Mouse (Mus musculus) forebrain, embryonic 11.5 days (tissue): ENCODE results near the gene Rcor2. TPM values are rescaled to one million over a fixed set of nuclear protein-coding genes. Genes with fewer than 3 reads are reported as not detected.
A peak's percentile ranks its signal among the peaks of the same experiment; 100 is the strongest.

Experiments used
- ATAC-seq: fragments of 200-750 bp; cut with Nextera tagmentation; replicated peaks from 2 replicates; pipeline ENCODE4 v1.8.0; 2017; ENCODE audit warnings: moderate TSS enrichment; ENCODE audit not compliant: low FRiP score
- DNase-seq: peaks from one replicate; pipeline ENCODE4 v3.0.0-alpha.2; 2017; ENCODE audit warnings: low spot score
- H3K27ac ChIP-seq: fragments of 300-500 bp; sonication (generic); 2 replicates; pipeline ENCODE4 v1.5.1; 2014; ENCODE audit warnings: low read depth, low read length
- H3K27me3 ChIP-seq: fragments of 300-500 bp; sonication (generic); 2 replicates; pipeline ENCODE4 v1.6.1; 2014; ENCODE audit warnings: mild to moderate bottlenecking, low read length, mixed read lengths; ENCODE audit not compliant: control insufficient read depth, insufficient read depth
- H3K36me3 ChIP-seq: fragments of 300-500 bp; sonication (generic); 2 replicates; pipeline ENCODE4 v1.6.1; 2014; ENCODE audit warnings: mild to moderate bottlenecking, low read length, moderate library complexity, mixed read lengths; ENCODE audit not compliant: control insufficient read depth, insufficient read depth
- H3K4me1 ChIP-seq: fragments of 300-500 bp; sonication (generic); replicated peaks from 2 replicates; pipeline ENCODE4 v1.6.1; 2014; ENCODE audit warnings: low read length, mixed read lengths; ENCODE audit not compliant: control insufficient read depth, insufficient read depth
- H3K4me2 ChIP-seq: fragments of 300-500 bp; sonication (generic); 2 replicates; pipeline ENCODE4 v1.6.1; 2014; ENCODE audit warnings: low read depth, mild to moderate bottlenecking, low read length, moderate library complexity, mixed read lengths; ENCODE audit not compliant: severe bottlenecking
- H3K4me3 ChIP-seq: fragments of 300-500 bp; sonication (generic); 2 replicates; pipeline ENCODE4 v1.5.1; 2014; ENCODE audit warnings: low read depth, low read length
- H3K9ac ChIP-seq: fragments of 300-500 bp; sonication (generic); 2 replicates; pipeline ENCODE4 v1.6.1; 2014; ENCODE audit warnings: low read length
- H3K9me3 ChIP-seq: fragments of 300-500 bp; sonication (generic); 2 replicates; pipeline ENCODE4 v1.6.1; 2016; ENCODE audit warnings: low read length, mixed read lengths; ENCODE audit not compliant: control insufficient read depth
- WGBS: fragments of 180-500 bp; shearing (Covaris S2); extraction: QIAGEN DNeasy Blood & Tissue Kit; methylation state at CpG from one replicate; pipeline ENCODE4 v1.1.7; 2014; 5-methylcytosine and 5-hydroxymethylcytosine counted together
- polyA plus RNA-seq: library from polyadenylated mRNA; unstranded; fragments of >200 nt; fragmentation: Nextera tagmentation; extraction: Ambion mirVana; gene quantifications from 2 replicates; pipeline ENCODE4 v1.2.1, GENCODE M21; 2014

The Rcor2 gene
- polyA plus RNA-seq, 1 experiment from 2014 or later, result 62.8 TPM

- peaks cover 3% of the 10 kb centered on the region; the same call in 1 of the 2 replicates for H3K9me3 ChIP-seq
- no peak overlapping the region for H3K27ac ChIP-seq
- no peaks in the 10 kb centered on the region for H3K4me1 ChIP-seq
- no peak overlapping the region for H3K4me2 ChIP-seq
- H3K36me3 ChIP-seq, result no peaks in the 10 kb centered on the region
- no peak overlapping the region for H3K9ac ChIP-seq
- 82% methylated on average over 5 of the region's 5 CpGs for WGBS
- no peaks in the 10 kb centered on the region for H3K27me3 ChIP-seq
- DNase-seq (no peak), ATAC-seq (no peak)
- no peak overlapping the region for H3K4me3 ChIP-seq
Measured at GRCm38 (mm10) chr19:7257881-7258280, 9.2 kb upstream of the Rcor2 start.

DNA sequence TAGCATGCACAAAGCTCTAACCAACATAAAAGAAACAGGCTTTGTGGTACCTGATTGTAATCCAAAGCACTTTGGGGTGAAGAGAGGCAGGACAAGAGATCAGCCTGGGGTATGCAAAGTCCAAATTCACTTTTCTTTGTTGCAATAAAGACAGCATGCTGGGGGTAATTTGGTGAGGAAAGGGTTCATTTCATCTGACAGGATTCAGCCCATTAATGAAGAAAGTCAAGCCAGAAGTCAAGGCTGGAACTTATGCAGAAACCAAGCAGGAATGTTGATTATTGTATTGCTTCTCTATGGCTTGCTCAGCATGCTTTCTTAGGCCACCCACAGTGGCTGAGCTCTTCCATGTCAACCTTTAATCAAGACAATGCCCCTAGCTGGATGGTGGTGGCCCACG is 5.6 kb upstream of the Rcor2 start:
- no peak for DNase-seq
- Histone ChIP-seq H3K9me3 (peaks cover 3% of the 10 kb centered on the region; the same call in 1 of the 2 replicates), H3K4me3 (no peak overlapping the region), H3K9ac (no peak overlapping the region), H3K4me2 (no peak overlapping the region), H3K4me1 (peaks cover 26% of the 10 kb centered on the region), H3K27me3 (no peaks in the 10 kb centered on the region), H3K27ac (no peak overlapping the region), H3K36me3 (no peaks in the 10 kb centered on the region)
- no peak for ATAC-seq
- WGBS, result 88% methylated on average over 1 of the region's 1 CpGs

DNA sequence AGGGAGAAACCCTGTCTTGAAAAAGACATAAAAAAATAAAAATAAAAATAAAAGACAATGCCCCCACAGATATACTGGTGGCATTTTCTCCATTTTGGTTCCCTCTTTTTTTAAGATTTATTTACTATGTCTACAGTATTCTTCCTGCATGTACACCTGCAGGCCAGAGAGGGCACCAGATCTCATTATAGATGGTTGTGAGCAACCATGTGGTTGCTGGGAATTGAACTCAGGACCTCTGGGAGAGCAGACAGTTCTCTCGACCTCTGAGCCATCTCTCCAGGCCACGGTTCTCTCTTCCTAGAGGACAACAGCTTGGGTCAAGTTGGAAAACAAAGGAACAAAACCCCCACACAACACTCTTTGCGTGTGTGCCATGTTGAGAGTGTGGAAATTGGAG is 5.2 kb upstream of the Rcor2 start:
- peaks cover 31% of the 10 kb centered on the region for H3K4me1 ChIP-seq
- 94% methylated on average over 3 of the region's 3 CpGs for WGBS
- no peak for ATAC-seq
- DNase-seq, result no peak
- no peak overlapping the region for H3K27ac ChIP-seq
- H3K4me2 ChIP-seq, result no peak overlapping the region
- peaks cover 3% of the 10 kb centered on the region; the same call in 1 of the 2 replicates for H3K9me3 ChIP-seq
- no peak overlapping the region for H3K4me3 ChIP-seq
- no peak overlapping the region for H3K9ac ChIP-seq
- no peaks in the 10 kb centered on the region for H3K36me3 ChIP-seq
- no peaks in the 10 kb centered on the region for H3K27me3 ChIP-seq

DNA sequence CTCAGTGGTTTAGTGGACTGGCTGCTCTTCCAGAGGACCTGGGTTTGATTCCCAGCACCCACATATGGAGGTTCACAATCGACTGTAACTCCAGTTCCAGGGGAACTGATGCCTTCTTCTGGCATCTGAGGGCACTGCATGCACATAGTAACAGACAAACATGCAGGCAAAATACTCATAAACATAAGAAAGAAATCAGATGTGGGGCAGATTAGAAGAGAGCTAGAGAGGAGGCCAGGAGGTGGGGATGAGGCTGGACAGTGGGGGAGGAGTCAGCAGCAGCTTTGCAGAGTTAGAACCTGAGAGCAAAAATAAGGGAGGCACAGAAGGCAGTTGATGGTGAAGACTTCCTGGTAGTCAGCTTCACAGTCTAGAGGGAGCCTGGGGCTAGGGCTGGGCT is 4.5 kb upstream of the Rcor2 start:
- H3K27ac ChIP-seq, result no peak overlapping the region
- no peaks in the 10 kb centered on the region for H3K27me3 ChIP-seq
- H3K9me3 ChIP-seq, result peaks cover 3% of the 10 kb centered on the region; the same call in 1 of the 2 replicates
- H3K4me2 ChIP-seq, result no peak overlapping the region
- no peak overlapping the region for H3K9ac ChIP-seq
- no peaks in the 10 kb centered on the region for H3K36me3 ChIP-seq
- H3K4me3 ChIP-seq, result no peak overlapping the region
- 94% methylated on average over 1 of the region's 1 CpGs for WGBS
- peaks cover 36% of the 10 kb centered on the region for H3K4me1 ChIP-seq
- DNase-seq (no peak), ATAC-seq (no peak)

DNA sequence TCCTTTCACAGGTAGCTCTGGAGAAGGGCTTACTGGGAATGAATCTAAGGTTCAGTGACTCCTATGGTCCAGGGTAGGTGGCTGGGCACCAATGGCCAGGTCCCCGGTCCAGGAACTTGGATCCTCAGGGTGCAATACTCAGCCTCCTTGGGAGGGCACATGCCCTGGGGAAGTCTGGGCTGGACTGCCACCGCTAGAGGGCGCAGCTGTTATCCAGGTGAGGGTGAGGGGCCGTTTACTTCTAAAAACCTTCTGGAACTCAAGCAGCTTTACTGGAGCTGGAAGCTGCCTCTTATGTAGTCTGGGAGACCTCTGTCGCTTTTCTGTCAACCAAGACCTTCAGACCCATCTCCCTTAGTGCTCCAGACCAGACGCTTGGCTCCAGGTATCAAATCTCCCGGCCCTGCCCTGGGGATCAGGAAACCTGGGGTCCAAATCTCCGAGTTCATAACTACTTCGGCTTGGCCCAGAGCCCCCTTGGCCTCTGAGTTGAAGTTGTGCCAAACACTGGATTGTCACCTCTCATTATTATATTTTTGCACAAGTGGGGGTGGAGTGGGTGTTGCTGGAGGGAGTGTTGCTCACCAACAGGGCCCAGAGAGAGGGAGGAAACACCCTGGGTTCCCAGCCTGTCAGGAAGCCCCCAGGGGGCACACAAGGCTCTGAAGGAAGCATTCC is 2.9 kb upstream of the Rcor2 start:
- 16% methylated on average over 9 of the region's 9 CpGs for WGBS
- Histone ChIP-seq H3K9me3 (peaks cover 3% of the 10 kb centered on the region; the same call in 1 of the 2 replicates), H3K4me1 (peaks cover 40% of the 10 kb centered on the region), H3K27ac (peak overlapping the region; percentile 99), H3K36me3 (no peaks in the 10 kb centered on the region), H3K4me3 (no peak overlapping the region), H3K4me2 (peak overlapping the region; percentile 80; the same call in 1 of the 2 replicates), H3K27me3 (no peaks in the 10 kb centered on the region), H3K9ac (peak overlapping the region; percentile 99; the same call in 1 of the 2 replicates)
- DNase-seq (peak; percentile 93), ATAC-seq (no peak)

DNA sequence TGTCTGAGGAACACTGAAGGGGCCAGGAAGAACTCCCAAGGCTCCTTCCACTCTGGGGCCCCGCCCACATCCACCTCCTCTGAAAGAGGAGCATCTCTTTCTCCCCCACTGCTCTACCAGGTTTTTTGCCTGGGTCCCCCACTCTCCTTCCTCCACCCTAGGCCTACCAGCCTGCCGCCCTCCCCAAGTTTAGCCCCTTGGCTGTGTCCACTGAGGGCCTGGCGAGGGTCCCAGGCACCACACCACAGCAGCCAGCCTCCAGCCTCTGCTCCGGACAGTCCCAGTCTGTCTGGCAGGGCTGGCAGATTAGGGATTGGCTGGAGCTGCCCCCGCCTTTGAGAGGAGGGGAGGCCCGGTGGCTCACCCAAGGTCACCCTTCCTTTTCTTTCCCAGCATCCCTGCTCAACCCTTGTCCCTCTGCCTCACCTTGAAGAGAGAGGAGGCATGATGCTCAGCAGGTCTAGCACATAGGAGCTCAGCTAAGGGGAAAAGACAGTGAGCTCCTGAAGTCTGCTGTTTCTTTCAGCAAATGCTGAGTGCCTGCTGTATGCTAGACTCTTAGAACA is 2.3 kb upstream of the Rcor2 start:
- Histone ChIP-seq H3K4me1 (peaks cover 40% of the 10 kb centered on the region), H3K36me3 (no peaks in the 10 kb centered on the region), H3K4me2 (peak overlapping the region; percentile 80; the same call in 1 of the 2 replicates), H3K27ac (peak overlapping the region; percentile 99), H3K4me3 (no peak overlapping the region; the same call in 1 of the 2 replicates), H3K9ac (peak overlapping the region; percentile 99), H3K9me3 (peaks cover 3% of the 10 kb centered on the region; the same call in 1 of the 2 replicates), H3K27me3 (no peaks in the 10 kb centered on the region)
- no peak for ATAC-seq
- DNase-seq, result peak; percentile 70
- 8% methylated on average over 6 of the region's 6 CpGs for WGBS

GRCm38 (mm10) chr19:7265478-7266191 is 1.5 kb upstream of the Rcor2 start:
- Histone ChIP-seq H3K4me3 (peak overlapping the region; percentile 2; the same call in 1 of the 2 replicates), H3K4me1 (peaks cover 46% of the 10 kb centered on the region)

DNA sequence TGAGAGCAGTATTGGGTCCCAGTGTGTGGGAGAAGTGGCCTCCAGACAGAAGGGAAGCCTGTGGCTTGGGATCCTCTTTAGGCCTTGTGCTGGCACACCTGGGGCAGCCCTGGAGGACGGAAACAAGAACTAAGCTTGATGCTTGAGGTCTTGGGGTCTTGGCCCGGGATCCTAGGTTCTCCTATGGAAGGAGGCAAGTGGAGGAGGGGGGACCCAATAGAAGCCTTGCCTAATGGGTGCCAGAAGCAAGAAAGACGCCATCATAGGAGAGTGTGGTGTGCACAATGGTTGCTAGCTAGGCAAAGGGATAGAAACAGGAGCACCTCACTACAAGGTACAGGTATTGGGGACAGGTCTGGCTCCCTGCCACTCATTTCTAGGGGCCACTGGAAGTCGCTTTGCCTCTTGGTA is 699 bp upstream of the Rcor2 start:
- H3K4me2 ChIP-seq, result peak overlapping the region; percentile 80
- H3K4me1 ChIP-seq, result peaks cover 49% of the 10 kb centered on the region
- peak overlapping the region; percentile 99 for H3K27ac ChIP-seq
- H3K9ac ChIP-seq, result peak overlapping the region; percentile 99
- peak overlapping the region; percentile 97; the same call in 1 of the 2 replicates for H3K4me3 ChIP-seq
- H3K27me3 ChIP-seq, result no peaks in the 10 kb centered on the region
- H3K9me3 ChIP-seq, result peaks cover 3% of the 10 kb centered on the region; the same call in 1 of the 2 replicates
- H3K36me3 ChIP-seq, result peaks cover 6% of the 10 kb centered on the region
- WGBS, result 21% methylated on average over 4 of the region's 4 CpGs
- no peak for ATAC-seq
- DNase-seq, result peak; percentile 66

More at GRCm38 (mm10) chr19:7265478-7266191, 1.5 kb upstream of the Rcor2 start:
- ATAC-seq, result peak; percentile 58
- 6% methylated on average over 14 of the region's 14 CpGs for WGBS
- Histone ChIP-seq H3K36me3 (peaks cover 3% of the 10 kb centered on the region), H3K9me3 (peaks cover 3% of the 10 kb centered on the region; the same call in 1 of the 2 replicates), H3K27me3 (no peaks in the 10 kb centered on the region), H3K9ac (peak overlapping the region; percentile 99), H3K27ac (peak overlapping the region; percentile 99), H3K4me2 (peak overlapping the region; percentile 80)
- peak; percentile 92 for DNase-seq
